Mouse (Mus musculus): Measurements from ENCODE around the gene Sfrp4. TPM values are rescaled to one million over a fixed set of nuclear protein-coding genes. Genes with fewer than 3 reads are reported as not detected.

The Sfrp4 gene
- total and polyA plus RNA-seq, 2 experiments from 2014 or later = 0.15 TPM; not detected in 1

- Histone ChIP-seq H3K4me2 (ENCODE audit: low read depth, low read length) (no peak overlapping the region), H3K27ac (ENCODE audit: low read depth) (no peak overlapping the region), H3K27me3 (ENCODE audit: control insufficient read depth, insufficient read depth, low read length) (no peaks in the 10 kb centered on the region), H3K9ac (replicated peaks; ENCODE audit: low read depth, low read length) (no peak overlapping the region), H3K4me3 (ENCODE audit: low read depth, low read length) (no peak overlapping the region), H3K4me1 (ENCODE audit: control insufficient read depth, insufficient read depth) (no peaks in the 10 kb centered on the region), H3K9me3 (replicated peaks; ENCODE audit: control insufficient read depth, low read length) (no peaks in the 10 kb centered on the region), H3K36me3 (replicated peaks; ENCODE audit: control insufficient read depth, insufficient read depth, low read length) (no peaks in the 10 kb centered on the region)
- WGBS = 81% methylated on average over 4 of the region's 4 CpGs
- ATAC-seq (ENCODE audit: insufficient read depth, low read depth) (no peak), DNase-seq (ENCODE audit: low spot score) (no peak)
- TF ChIP-seq EP300 (IDR thresholded peaks at IDR 0.05; ENCODE audit: low read depth) (no peak), CTCF (IDR thresholded peaks at IDR 0.05; ENCODE audit: low read depth) (no peak)
These were observed 45.6 kb downstream of the Sfrp4 start for GRCm38 (mm10) chr13:19668355-19669140.

- Histone ChIP-seq H3K9me3 (replicated peaks; ENCODE audit: control insufficient read depth, low read length) (no peaks in the 10 kb centered on the region), H3K36me3 (replicated peaks; ENCODE audit: control insufficient read depth, insufficient read depth, low read length) (no peaks in the 10 kb centered on the region), H3K9ac (replicated peaks; ENCODE audit: low read depth, low read length) (no peak overlapping the region), H3K4me1 (ENCODE audit: control insufficient read depth, insufficient read depth) (no peaks in the 10 kb centered on the region), H3K4me3 (ENCODE audit: low read depth, low read length) (no peak overlapping the region), H3K27me3 (ENCODE audit: control insufficient read depth, insufficient read depth, low read length) (no peaks in the 10 kb centered on the region), H3K27ac (ENCODE audit: low read depth) (no peak overlapping the region), H3K4me2 (ENCODE audit: low read depth, low read length) (no peak overlapping the region)
- ATAC-seq (ENCODE audit: insufficient read depth, low read depth) = no peak
- WGBS = 69% methylated on average over 3 of the region's 3 CpGs
- no peak for DNase-seq (ENCODE audit: low spot score)
- TF ChIP-seq CTCF (IDR thresholded peaks at IDR 0.05; ENCODE audit: low read depth) (no peak), EP300 (IDR thresholded peaks at IDR 0.05; ENCODE audit: low read depth) (no peak)
These were observed 51.1 kb downstream of the Sfrp4 start for GRCm38 (mm10) chr13:19674025-19674424.

GRCm38 (mm10) chr13:19674601-19675000 lies 51.7 kb downstream of the Sfrp4 start:
- ATAC-seq (ENCODE audit: insufficient read depth, low read depth) = no peak

More at GRCm38 (mm10) chr13:19674601-19675000, 51.7 kb downstream of the Sfrp4 start:
- Histone ChIP-seq H3K27ac (ENCODE audit: low read depth) (no peak overlapping the region), H3K9me3 (replicated peaks; ENCODE audit: control insufficient read depth, low read length) (no peaks in the 10 kb centered on the region), H3K9ac (replicated peaks; ENCODE audit: low read depth, low read length) (no peak overlapping the region), H3K27me3 (ENCODE audit: control insufficient read depth, insufficient read depth, low read length) (no peaks in the 10 kb centered on the region), H3K4me3 (ENCODE audit: low read depth, low read length) (no peak overlapping the region), H3K36me3 (replicated peaks; ENCODE audit: control insufficient read depth, insufficient read depth, low read length) (no peaks in the 10 kb centered on the region), H3K4me1 (ENCODE audit: control insufficient read depth, insufficient read depth) (no peaks in the 10 kb centered on the region), H3K4me2 (ENCODE audit: low read depth, low read length) (no peak overlapping the region)
- TF ChIP-seq CTCF (IDR thresholded peaks at IDR 0.05; ENCODE audit: low read depth) (no peak), EP300 (IDR thresholded peaks at IDR 0.05; ENCODE audit: low read depth) (no peak)
- DNase-seq (ENCODE audit: low spot score) = no peak

Other genes with a start within 250 kb of the Sfrp4 start
- 18.7 and 22.2 TPM in 2 replicates for gene Stard3nl, start 227.3 kb upstream of the Sfrp4 start, total RNA-seq (2014; rRNA removed; ENCODE audit: low replicate concordance)
- gene Stard3nl, start 227.3 kb upstream of the Sfrp4 start, polyA plus RNA-seq (2015; fragmentation: Nextera tagmentation; extraction: Ambion mirVana) = 48.3 and 50.3 TPM in 2 replicates
- gene Epdr1, start 3.2 kb upstream of the Sfrp4 start, total RNA-seq (2014; rRNA removed; ENCODE audit: low replicate concordance) = 30.2 and 68.1 TPM in 2 replicates
- 17.8 and 21.2 TPM in 2 replicates for gene Epdr1, start 3.2 kb upstream of the Sfrp4 start, polyA plus RNA-seq (2015; fragmentation: Nextera tagmentation; extraction: Ambion mirVana)
- gene Nme8, start 74.7 kb downstream of the Sfrp4 start, total RNA-seq (2014; rRNA removed; ENCODE audit: low replicate concordance) = not detected in 2 replicates
- 2.8 and 3.0 TPM in 2 replicates for gene Nme8, start 74.7 kb downstream of the Sfrp4 start, polyA plus RNA-seq (2015; fragmentation: Nextera tagmentation; extraction: Ambion mirVana)
- gene Gpr141, start 201.2 kb downstream of the Sfrp4 start, total RNA-seq (2014; rRNA removed; ENCODE audit: low replicate concordance) = 0.08 and 2.2 TPM in 2 replicates
- 0.16 TPM in 2 replicates for gene Gpr141, start 201.2 kb downstream of the Sfrp4 start, polyA plus RNA-seq (2015; fragmentation: Nextera tagmentation; extraction: Ambion mirVana)

All from heart, postnatal 0 days (tissue).